Mouse (Mus musculus): ENCODE measurements at regions not wholly inside any gene's neighbourhood (a gene's known extent, or its start where the extent isn't known, plus 50 kb on each side); places are given as distances from the start of the nearest gene placed in this dataset.

GRCm38 (mm10) chr15:88160291-88160690 is 439.8 kb upstream of the Zdhhc25 start:
- no peak for TF ChIP-seq CTCF (IDR thresholded peaks at IDR 0.05)
- no peak for TF ChIP-seq POLR2A (IDR thresholded peaks at IDR 0.05; ENCODE audit: insufficient read depth, low read depth, low read length)
- no peak for TF ChIP-seq EP300 (IDR thresholded peaks at IDR 0.05; ENCODE audit: insufficient read depth, low read depth, low read length)

Data from heart, adult 2 months (tissue).